In the genomic region with DNA sequence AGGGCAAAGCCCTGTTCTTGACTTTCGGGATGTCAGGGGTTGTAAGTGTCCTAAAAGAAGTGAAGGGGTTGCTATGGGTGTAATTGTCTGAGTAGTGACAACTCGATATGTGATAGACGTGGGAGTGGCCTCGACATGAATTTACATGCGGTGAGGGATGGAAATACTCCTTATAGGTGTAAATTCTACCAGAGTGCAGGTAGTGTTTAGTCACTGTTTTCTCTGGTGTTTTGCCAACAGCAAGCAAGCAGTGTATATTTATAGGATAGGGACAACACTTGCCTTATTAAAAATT, we compare ENCODE assay signal across 8 mouse cellular contexts. TPM values are rescaled to one million over a fixed set of nuclear protein-coding genes. Genes with fewer than 3 reads are reported as not detected.
DNase-seq lines count a peak whose midpoint lies in the region; ATAC-seq and TF ChIP-seq lines count a peak whose summit lies in the region.

No protein-coding gene starts in this region.

- peak overlapping the region; percentile 98 for H3K4me3 ChIP-seq in lung, adult 2 months (replicated peaks; ENCODE audit: extremely low read depth, low read depth, low read length)
- peak overlapping the region; percentile 98 for H3K4me3 ChIP-seq in cortical plate, adult 2 months (ENCODE audit: insufficient read depth, low read length)
- peak overlapping the region; percentile 85 for H3K4me3 ChIP-seq in intestine, embryonic 15.5 days (replicated peaks)

- TF ChIP-seq CTCF in lung, adult 2 months (IDR thresholded peaks at IDR 0.05; ENCODE audit: insufficient read depth, low read length) = no peak
- TF ChIP-seq CTCF in cortical plate, adult 2 months (IDR thresholded peaks at IDR 0.05; ENCODE audit: extremely low read depth, insufficient read depth, low read length) = no peak

- no peak for TF ChIP-seq POLR2A in lung, adult 2 months (IDR thresholded peaks at IDR 0.05; ENCODE audit: borderline replicate concordance, extremely low read depth, low read depth, low read length)
- no peak for TF ChIP-seq POLR2A in cortical plate, adult 2 months (IDR thresholded peaks at IDR 0.05; ENCODE audit: extremely low read depth, insufficient read depth, low read length)

- H3K27ac ChIP-seq in cortical plate, adult 2 months (ENCODE audit: insufficient read depth, low read length) = no peak overlapping the region
- H3K27ac ChIP-seq in intestine, embryonic 15.5 days = no peak overlapping the region

- peak overlapping the region; percentile 67 for H3K4me2 ChIP-seq in intestine, embryonic 15.5 days (replicated peaks)

- peaks cover 14% of the 10 kb centered on the region; the same call in 1 of the 2 replicates for H3K36me3 ChIP-seq in intestine, embryonic 15.5 days

- H3K9ac ChIP-seq in intestine, embryonic 15.5 days = peak overlapping the region; percentile 77

- WGBS in lung, adult 2 months = under 1% methylated on average over 5 of the region's 5 CpGs
- WGBS in intestine, embryonic 15.5 days = 2% methylated on average over 5 of the region's 5 CpGs

- no peaks in the 10 kb centered on the region for H3K9me3 ChIP-seq in intestine, embryonic 15.5 days

- DNase-seq in lung, adult 2 months = no peak
- DNase-seq in lung, postnatal 10 days = no peak
- DNase-seq in natural killer cell, adult 2 months (ENCODE audit: low spot score in 2 of 2) = peak; percentile 10 to 12
- no peak for DNase-seq in right cerebral cortex, adult 18-20 months
- DNase-seq in kidney, postnatal 36 days = no peak
- DNase-seq in gastrocnemius, postnatal 25 days = no peak

- peak; percentile 30 for ATAC-seq in intestine, embryonic 15.5 days

- H3K27me3 ChIP-seq in intestine, embryonic 15.5 days (replicated peaks) = no peaks in the 10 kb centered on the region

- H3K4me1 ChIP-seq in lung, adult 2 months (ENCODE audit: control insufficient read depth, insufficient read depth, low read length) = peaks cover 8% of the 10 kb centered on the region; the same call in 1 of the 2 replicates
- H3K4me1 ChIP-seq in cortical plate, adult 2 months (ENCODE audit: control insufficient read depth, insufficient read depth, low read length) = peaks cover 2% of the 10 kb centered on the region; the same call in 1 of the 2 replicates
- peaks cover 6% of the 10 kb centered on the region; the same call in 1 of the 2 replicates for H3K4me1 ChIP-seq in intestine, embryonic 15.5 days (replicated peaks)

RNA-seq across cellular contexts. Expression of a gene that starts 43.1 kb away (rescaled TPM):
- 5.4 and 9.5 TPM in 2 replicates for polyA plus RNA-seq in lung, adult 2 months (2012; rRNA removed)
- polyA plus RNA-seq in cortical plate, adult 2 months (2012; rRNA removed) = 15.6 and 16.5 TPM in 2 replicates
- polyA plus RNA-seq in intestine, embryonic 15.5 days (2015; fragmentation: Nextera tagmentation; extraction: Ambion mirVana) = 64.0 and 65.6 TPM in 2 replicates
- total RNA-seq in gastrocnemius, postnatal 25 days (2021) = 10 to 100 TPM; 13.4 to 14.9 TPM

RNA-seq across cellular contexts. Expression of a gene that starts 44.5 kb away (rescaled TPM):
- polyA plus RNA-seq in lung, adult 2 months (2012; rRNA removed) = 20.9 and 22.0 TPM in 2 replicates
- 26.6 and 29.5 TPM in 2 replicates for polyA plus RNA-seq in cortical plate, adult 2 months (2012; rRNA removed)
- 16.2 TPM in 2 replicates for polyA plus RNA-seq in intestine, embryonic 15.5 days (2015; fragmentation: Nextera tagmentation; extraction: Ambion mirVana)
- 10 to 100 TPM; 11.8 to 15.8 TPM for total RNA-seq in gastrocnemius, postnatal 25 days (2021)

RNA-seq across cellular contexts. Expression of a gene that starts 55.1 kb away (rescaled TPM):
- 0.07 and 0.24 TPM in 2 replicates for polyA plus RNA-seq in lung, adult 2 months (2012; rRNA removed)
- 0.29 and 0.53 TPM in 2 replicates for polyA plus RNA-seq in cortical plate, adult 2 months (2012; rRNA removed)
- polyA plus RNA-seq in intestine, embryonic 15.5 days (2015; fragmentation: Nextera tagmentation; extraction: Ambion mirVana) = 0.15 TPM in 1 of 2 replicates, not detected in the other
- not detected for total RNA-seq in gastrocnemius, postnatal 25 days (2021)

Comparison
In these comparisons a context has a peak if more than half of its experiments do, and no peak if none do; other contexts are left out.
1. DNase-seq: peak in natural killer cell, adult 2 months (2 of 2); none in lung, adult 2 months (single experiment), lung, postnatal 10 days (single experiment), right cerebral cortex, adult 18-20 months (single experiment), kidney, postnatal 36 days (0 of 2) and gastrocnemius, postnatal 25 days (single experiment).
2. Peak in every context shown above with its lines, with median percentiles within 50 percentile points of each other: H3K4me3 ChIP-seq.